Mouse (Mus musculus) T-helper 1 cell (primary cell): ENCODE results near the gene Pxylp1.

Experiments used
- in situ Hi-C: fragments of 300-600 bp; cut with MboI, MseI; formaldehyde crosslinking; loops from one replicate; pipeline ENCODE4 v1.15.1; 2025; ENCODE audit warnings: high pct_unique_total_duplicates

Pxylp1 gene

GRCm38 (mm10) chr9:96861092-96861487 lies 31.4 kb downstream of the Pxylp1 start:
- in situ Hi-C loops, result no loop called here

- in situ Hi-C loops, result no loop called here
Observed at GRCm38 (mm10) chr9:96860380-96861091, 31.9 kb downstream of the Pxylp1 start.

- in situ Hi-C loops, result no loop called here
Observed at GRCm38 (mm10) chr9:96859027-96859426, 33.4 kb downstream of the Pxylp1 start.

- in situ Hi-C loops, result no loop called here
Observed at GRCm38 (mm10) chr9:96857838-96858237, 34.6 kb downstream of the Pxylp1 start.

- in situ Hi-C loops, result no loop called here
Observed at GRCm38 (mm10) chr9:96853300-96854186, 38.9 kb downstream of the Pxylp1 start.

- in situ Hi-C loops, result no loop called here
Observed at GRCm38 (mm10) chr9:96851634-96852033, 40.8 kb downstream of the Pxylp1 start.

GRCm38 (mm10) chr9:96851036-96851435 lies 41.4 kb downstream of the Pxylp1 start:
- in situ Hi-C loops, result no loop called here

GRCm38 (mm10) chr9:96849012-96849411 lies 43.5 kb downstream of the Pxylp1 start:
- in situ Hi-C loops, result no loop called here

GRCm38 (mm10) chr9:96846361-96846760 lies 46.1 kb downstream of the Pxylp1 start:
- in situ Hi-C loops, result no loop called here

GRCm38 (mm10) chr9:96844798-96845209 lies 47.7 kb downstream of the Pxylp1 start:
- in situ Hi-C loops, result no loop called here

GRCm38 (mm10) chr9:96839376-96839775 lies 53.1 kb downstream of the Pxylp1 start:
- in situ Hi-C loops, result no loop called here

- in situ Hi-C loops, result no loop called here
Observed at GRCm38 (mm10) chr9:96838864-96839263, 53.6 kb downstream of the Pxylp1 start.

GRCm38 (mm10) chr9:96837781-96838420 lies 54.6 kb downstream of the Pxylp1 start:
- in situ Hi-C loops, result no loop called here

GRCm38 (mm10) chr9:96836984-96837383 lies 55.5 kb downstream of the Pxylp1 start:
- in situ Hi-C loops, result no loop called here

GRCm38 (mm10) chr9:96835374-96835921 lies 57.0 kb downstream of the Pxylp1 start:
- in situ Hi-C loops, result no loop called here

- in situ Hi-C loops, result no loop called here
Observed at GRCm38 (mm10) chr9:96833606-96834005, 58.9 kb downstream of the Pxylp1 start.

GRCm38 (mm10) chr9:96832516-96832915 lies 60.0 kb downstream of the Pxylp1 start:
- in situ Hi-C loops, result no loop called here

- in situ Hi-C loops, result no loop called here
Observed at GRCm38 (mm10) chr9:96830856-96831359, 61.6 kb downstream of the Pxylp1 start.

GRCm38 (mm10) chr9:96829682-96830081 lies 62.8 kb downstream of the Pxylp1 start:
- in situ Hi-C loops, result no loop called here

GRCm38 (mm10) chr9:96828071-96828470 lies 64.4 kb downstream of the Pxylp1 start:
- in situ Hi-C loops, result no loop called here

GRCm38 (mm10) chr9:96827002-96827785 lies 65.3 kb downstream of the Pxylp1 start:
- in situ Hi-C loops, result no loop called here
